Mouse (Mus musculus) testis, adult 2 months (tissue): ENCODE measurements around the gene Mitf.

Source experiments
- CTCF ChIP-seq: fragments of 200-500 bp; IDR thresholded peaks from 2 replicates; pipeline ENCODE4 v1.5.1; 2012; ENCODE audit warnings: low read depth, mild to moderate bottlenecking, inconsistent platforms, low read length, moderate library complexity; ENCODE audit not compliant: control insufficient read depth, insufficient read depth, insufficient replicate concordance
- POLR2A ChIP-seq: fragments of 200-500 bp; IDR thresholded peaks from 2 replicates; pipeline ENCODE4 v1.6.1; 2012; ENCODE audit warnings: low read depth, mild to moderate bottlenecking, inconsistent platforms, low read length, moderate library complexity; ENCODE audit not compliant: control insufficient read depth

GRCm38 (mm10) chr6:98064926-98065325 is 258.1 kb downstream of the Mitf start:
- TF ChIP-seq POLR2A (no peak), CTCF (no peak)
